Mouse (Mus musculus) ES-CJ7 (cell line): ENCODE data around the gene Tmem43.
A peak's percentile ranks its signal among the peaks of the same experiment; 100 is the strongest.

ENCODE experiments used
- DNase-seq: peaks from one replicate; pipeline ENCODE4 v3.0.0; 2011; ENCODE audit warnings: low read depth, low spot score

Tmem43 gene

GRCm38 (mm10) chr6:91472868-91473804 lies at the start of gene Tmem43, which contains the start of gene Chchd4:
Gene Tmem43 (plus strand): TSS chr6:91473703.
Gene Chchd4 (minus strand): TSS chr6:91473546.
- peak; percentile 100 for DNase-seq

DNA sequence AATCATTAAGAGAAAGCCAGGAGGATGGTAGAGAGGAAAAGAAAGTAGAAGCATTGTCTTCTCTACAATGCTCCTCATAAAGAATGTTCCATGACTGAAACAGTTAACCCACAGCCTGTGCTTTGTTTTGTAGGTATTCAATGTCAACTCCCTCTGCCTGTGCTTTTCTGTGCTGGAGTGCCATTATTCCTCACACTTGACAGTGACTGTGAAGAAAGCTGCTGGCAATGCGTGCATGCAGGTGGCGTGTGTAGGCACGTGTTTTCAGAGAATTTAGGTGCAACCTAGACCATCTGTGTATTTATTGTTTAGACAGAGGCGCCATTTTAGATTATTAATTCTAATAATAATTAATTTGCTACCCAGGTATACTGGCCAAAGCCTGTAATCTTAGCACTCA lies 49.4 kb upstream of the Tmem43 start:
- no peak for DNase-seq

DNA sequence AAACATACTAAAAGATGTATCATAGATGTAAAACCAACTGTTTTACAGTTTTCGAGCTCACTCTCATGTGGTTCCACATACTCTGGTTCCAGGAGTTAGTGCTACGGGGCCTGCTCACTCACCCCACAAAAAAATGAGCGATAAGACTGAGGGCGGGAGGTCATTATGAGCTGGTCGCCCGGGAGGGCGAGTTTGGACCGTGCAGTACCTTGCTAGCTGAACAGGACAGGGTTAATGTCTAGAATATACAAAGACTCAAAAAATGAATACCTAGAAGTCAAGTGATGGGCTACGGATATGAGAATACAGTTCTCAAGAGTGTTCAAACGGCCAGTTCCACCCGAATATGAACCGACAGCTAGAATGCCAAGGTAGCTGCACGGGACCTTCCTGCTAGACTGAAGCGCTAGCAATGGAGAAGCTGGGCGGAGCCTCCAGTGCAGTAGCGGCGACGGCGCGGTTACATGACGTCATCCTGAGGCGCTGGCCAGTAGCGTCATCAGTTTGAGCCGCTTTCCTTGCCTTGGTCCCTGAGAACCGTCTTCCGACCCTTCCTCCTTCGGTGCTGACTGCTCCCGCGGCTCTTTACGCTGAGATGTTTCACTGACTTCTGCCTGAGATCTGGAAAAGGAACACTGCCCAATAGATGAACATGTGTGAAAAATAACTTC lies 32.9 kb upstream of the Tmem43 start:
- DNase-seq: peak; percentile 97

DNA sequence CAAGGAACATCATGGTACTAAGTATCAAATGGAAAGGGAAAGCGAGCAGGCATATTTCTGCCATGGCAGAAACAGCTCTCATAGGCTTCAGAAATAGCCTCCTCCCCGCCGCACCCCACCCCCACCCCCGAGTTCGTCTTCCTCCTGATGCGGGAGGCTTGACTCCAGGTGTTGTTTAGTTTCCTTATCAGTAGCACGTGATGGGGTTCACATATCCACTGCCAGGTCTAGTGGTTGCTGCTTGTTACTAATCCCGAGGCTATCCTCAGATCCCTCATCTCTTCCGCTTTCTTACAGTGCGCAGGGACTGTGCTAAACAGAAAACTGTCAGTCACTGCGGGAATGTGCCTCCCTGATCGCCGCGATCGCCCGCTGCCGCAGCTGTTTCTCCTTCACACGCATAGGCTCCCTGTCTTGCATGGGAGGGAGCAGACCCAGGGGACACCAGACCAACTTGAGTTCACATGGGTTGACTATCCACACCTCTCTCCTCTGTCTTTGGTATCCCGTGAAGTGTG lies 32.3 kb upstream of the Tmem43 start:
- no peak for DNase-seq

GRCm38 (mm10) chr6:91445316-91445715 lies 28.2 kb upstream of the Tmem43 start:
- no peak for DNase-seq

DNA sequence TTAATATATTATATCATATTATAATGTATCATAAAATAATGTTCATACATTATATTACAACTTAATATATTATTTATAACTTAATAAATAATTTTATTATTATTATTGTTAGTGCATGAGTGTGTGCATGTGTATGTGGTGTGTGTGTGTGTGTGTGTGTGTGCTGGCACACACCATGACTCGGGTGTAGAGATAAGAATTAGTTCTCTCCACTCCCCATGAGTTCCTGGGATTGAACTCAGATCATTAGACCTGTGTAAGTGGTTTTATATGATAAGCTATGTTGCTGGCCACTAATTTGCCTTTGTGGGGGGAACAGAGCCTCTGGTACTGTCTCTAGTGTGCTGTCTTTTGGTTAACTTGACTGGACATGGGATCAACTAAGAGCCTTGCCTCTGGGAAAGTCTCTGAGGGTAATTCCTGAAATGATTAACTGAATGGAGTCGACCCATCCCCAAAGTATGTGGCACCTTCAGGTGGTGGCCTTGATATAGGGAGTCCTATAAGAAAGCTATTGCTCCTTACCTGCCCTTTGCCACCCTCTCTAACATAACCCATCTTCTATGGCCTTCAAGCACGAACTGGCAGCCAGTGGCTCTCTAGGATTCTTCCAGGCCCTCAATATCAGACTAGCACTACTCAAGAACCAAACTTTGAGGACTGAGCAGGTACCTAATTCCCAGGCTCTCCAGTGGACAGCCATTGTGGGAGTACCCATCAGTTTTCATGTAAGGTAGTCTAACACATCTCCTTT lies 23.9 kb upstream of the Tmem43 start:
- no peak for DNase-seq

GRCm38 (mm10) chr6:91452056-91452455 lies 21.4 kb upstream of the Tmem43 start:
- no peak for DNase-seq

DNA sequence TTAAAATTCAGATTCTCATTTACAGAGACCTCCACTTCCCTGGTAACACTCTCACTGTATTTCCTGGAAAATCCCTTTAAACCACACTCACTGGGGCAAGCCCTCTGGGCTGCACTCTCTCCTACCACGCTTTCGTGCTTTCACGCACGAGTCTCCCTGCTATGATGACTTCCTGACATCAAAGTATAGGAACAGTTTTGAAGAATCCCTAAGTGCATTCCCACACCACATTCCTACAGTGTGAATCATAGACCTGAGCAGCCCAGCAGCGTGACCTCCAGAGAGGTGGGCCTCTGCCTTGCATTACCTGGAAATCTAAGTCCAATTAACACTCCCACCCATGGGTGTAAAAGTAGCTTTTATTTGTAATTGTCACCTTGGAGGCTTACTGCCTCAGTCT lies 19.0 kb upstream of the Tmem43 start:
- no peak for DNase-seq

- DNase-seq: peak; percentile 56
These were observed 14.0 kb upstream of the Tmem43 start for GRCm38 (mm10) chr6:91459471-91459870.

DNA sequence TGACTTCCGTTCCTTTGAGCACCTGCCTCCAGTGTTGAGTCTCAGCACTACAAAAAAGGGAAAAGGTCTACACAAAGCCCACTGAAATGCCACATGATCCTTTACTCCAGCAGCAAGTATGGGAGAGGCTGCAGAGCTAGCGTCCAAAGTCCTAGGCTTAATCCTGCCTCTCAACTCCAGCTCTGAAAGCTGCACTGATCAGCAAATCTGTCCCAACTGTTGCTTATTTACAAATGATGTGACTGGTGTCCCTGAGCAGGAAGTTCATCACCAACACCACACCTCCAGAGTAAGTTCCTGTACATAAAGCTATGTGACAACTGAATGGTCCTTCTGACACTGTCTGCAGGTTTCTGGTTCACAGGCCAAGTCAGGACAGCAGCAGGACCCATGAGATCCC lies 7.7 kb upstream of the Tmem43 start:
- DNase-seq: no peak

GRCm38 (mm10) chr6:91467106-91467505 lies 6.4 kb upstream of the Tmem43 start:
- no peak for DNase-seq

GRCm38 (mm10) chr6:91470712-91471111 lies 2.8 kb upstream of the Tmem43 start:
- DNase-seq: no peak

GRCm38 (mm10) chr6:91471427-91471826 lies 2.1 kb upstream of the Tmem43 start:
- peak; percentile 27 for DNase-seq

DNA sequence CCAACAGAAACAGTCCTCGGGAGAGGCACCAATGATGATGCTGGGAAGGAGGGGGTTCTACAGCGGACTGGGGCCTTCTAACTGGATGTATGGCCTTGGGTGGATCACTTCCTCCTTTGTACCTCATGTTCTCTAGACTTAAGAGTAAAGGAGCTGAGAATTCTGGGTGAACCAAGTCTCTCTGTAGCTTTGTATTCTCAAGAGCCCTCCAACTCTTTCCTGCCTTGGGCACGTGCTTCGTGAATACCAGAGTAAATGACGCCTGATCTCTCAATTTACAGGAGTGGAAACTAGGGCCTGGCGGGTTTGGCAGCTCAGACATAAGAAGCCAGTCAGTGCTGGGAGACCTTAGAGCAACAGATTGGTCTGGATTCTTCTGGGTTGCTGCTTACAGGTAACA lies 1.2 kb upstream of the Tmem43 start:
- peak; percentile 63 for DNase-seq

DNA sequence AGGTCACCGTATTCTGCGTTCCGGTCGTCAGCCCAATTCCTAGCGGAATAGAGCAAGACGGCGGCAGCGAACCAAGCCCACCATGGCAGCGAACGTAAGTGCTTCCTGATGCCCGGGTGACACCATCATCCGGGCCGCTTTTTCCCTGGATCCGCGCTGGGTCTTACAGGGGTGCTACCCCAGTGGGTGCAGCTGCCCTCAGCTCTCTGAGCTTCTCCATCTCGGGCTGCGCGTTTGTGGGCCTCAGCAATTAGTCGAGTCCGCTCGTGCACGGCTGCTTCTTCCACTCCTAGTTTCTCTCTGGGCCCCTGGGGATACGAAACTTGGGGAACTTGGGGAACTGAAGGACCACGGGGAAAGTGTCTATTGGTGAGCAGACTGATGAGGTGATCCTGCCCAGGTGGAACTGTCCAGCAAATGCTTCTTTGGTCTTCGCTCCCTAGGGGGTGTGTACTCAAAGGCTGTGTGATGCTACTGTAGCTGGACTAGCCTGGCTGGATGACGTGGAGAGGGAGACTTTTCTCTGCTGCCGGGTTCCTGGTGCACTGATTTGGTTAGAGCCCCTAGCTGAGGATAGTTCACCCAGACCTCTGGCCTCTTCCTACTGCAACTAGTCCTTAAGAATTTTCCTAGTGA lies 420 bp downstream of the Tmem43 start:
- DNase-seq: peak; percentile 56

DNA sequence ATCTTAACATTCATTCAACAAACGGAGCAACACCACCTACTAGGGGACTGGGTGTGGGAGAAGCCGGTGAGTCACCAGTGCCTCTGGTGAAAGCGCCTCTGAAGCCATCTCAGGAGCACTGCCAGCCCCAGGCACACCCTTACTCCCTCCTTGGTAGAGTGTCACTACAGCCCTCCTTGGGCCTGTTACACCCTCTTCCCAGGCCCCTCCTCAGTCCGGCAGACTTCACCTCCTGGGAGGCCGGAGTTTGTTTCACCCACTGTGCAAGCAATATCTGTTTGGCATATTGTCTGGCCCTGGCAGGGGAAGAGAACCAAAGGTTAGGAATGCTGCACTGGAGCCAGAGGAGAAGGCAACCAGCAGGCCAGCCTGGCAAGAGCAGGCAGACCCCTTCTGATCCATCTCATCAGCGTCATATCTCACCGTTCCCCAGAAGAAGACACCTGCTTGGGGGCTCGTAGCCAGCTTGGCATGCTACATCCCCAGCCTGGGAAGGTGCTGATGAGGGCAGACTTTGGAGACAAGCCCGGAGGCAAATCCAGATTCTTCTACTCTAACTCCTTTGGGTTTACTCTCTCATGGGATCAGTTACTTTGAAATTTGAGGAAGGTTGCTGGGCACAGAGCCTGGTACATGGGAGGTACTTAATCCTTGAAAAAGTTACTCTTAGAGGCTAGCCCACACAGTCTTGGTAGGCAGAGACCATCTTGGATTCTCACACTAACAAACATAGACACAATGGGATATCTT lies 1.1 kb downstream of the Tmem43 start:
- DNase-seq: peak; percentile 22

GRCm38 (mm10) chr6:91476541-91476940 lies 3.0 kb downstream of the Tmem43 start:
- DNase-seq: peak; percentile 33

GRCm38 (mm10) chr6:91483371-91483770 lies 9.9 kb downstream of the Tmem43 start:
- no peak for DNase-seq

DNA sequence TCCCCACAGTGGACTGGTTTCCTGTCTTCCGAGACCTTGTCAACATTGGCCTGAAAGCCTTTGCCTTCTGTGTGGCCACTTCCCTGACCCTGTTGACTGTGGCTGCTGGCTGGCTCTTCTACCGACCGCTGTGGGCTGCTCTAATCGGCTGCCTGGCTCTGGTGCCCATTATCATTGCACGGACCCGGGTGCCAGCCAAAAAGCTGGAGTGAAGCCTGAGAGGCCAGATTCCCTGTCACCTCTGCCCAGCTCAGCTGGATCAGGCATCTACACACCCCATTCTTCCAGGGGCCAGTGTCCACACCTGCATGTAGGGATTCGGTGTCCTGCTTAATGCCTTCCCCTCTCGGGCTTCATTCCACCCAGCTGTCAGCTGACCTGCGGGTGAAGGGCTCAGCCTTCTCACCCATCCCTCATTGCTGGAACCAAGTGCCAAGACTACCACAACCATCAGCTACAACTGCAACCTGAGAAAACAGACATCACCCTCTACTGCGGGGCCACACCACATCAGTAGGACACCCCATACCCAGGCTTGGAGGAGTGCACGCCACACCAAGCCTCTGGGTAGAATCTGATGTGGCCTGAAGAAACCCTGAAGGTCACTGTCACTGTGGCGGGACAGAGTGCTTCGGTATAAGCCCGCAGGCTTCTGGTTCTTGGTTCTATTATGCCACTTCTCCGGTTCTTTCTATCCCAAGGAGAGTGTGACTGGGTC lies 13.4 kb downstream of the Tmem43 start:
- DNase-seq: no peak
